Mouse (Mus musculus) activated CD4-positive, CD25-positive, alpha-beta regulatory T cell, adult 4 months (primary cell): ENCODE measurements around the gene Eif2ak3. TPM values are rescaled to one million over a fixed set of nuclear protein-coding genes. Genes with fewer than 3 reads are reported as not detected.

Experiments used
- ATAC-seq: one replicate; pipeline ENCODE4 v1.8.0; 2017
- polyA plus RNA-seq, 2 experiments: library from polyadenylated mRNA; unstranded; fragments of 100-300 nt; shearing (Covaris generic); gene quantifications; one replicate each; pipeline ENCODE4 v1.2.1; 2017

The Eif2ak3 gene
- polyA plus RNA-seq, 2 experiments from 2014 or later = 2.4 to 4.6 TPM

DNA sequence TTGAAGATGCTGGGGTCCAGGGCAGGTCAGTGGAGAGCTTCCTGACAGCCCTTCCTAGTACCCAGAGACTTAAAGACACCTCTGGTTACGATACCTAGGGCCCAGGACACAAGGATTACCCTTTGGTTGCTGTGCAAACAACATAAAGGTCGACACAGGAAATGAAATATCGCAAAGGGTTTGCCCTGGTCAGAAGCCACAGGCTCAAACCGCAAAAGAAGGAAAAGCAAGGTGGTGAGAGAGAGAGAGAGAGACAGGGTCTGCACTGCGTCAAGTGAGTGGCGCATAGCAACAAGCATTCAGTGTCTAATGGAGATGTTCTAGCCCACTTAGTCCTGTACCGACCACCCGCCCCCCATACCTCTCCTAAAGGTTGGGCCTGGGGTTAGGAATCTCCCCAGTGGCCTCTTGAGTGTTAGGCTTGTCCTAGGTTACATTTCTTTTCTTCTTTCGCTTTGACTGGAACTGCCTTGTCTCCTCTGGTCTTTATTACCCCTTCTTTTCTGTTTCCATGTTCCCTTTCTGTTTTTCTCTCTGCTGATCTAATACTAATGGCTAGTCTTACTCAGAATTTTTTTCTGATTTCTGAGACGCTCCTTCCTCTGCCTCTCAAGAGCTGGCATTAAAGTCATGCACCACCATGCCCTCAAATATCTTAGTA is 13.0 kb upstream of the Eif2ak3 start:
- no peak for ATAC-seq

DNA sequence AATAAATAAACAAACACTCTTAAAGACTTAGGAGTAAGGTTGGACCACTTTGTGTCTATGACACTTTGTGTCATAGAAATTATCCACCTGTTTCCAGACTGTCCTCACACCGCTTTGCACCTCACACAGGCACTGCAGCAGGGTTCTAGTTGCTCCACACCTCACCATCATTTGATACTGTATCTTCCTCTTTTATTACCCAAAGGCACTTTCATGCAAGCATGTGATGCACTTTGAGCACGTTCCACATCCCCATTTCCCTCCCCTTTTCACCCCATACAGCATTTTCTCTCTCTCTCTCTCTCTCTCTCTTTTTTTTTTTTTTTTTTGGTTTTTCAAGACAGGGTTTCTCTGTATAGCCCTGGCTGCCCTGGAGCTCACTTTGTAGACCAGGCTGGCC is 7.0 kb upstream of the Eif2ak3 start:
- no peak for ATAC-seq

DNA sequence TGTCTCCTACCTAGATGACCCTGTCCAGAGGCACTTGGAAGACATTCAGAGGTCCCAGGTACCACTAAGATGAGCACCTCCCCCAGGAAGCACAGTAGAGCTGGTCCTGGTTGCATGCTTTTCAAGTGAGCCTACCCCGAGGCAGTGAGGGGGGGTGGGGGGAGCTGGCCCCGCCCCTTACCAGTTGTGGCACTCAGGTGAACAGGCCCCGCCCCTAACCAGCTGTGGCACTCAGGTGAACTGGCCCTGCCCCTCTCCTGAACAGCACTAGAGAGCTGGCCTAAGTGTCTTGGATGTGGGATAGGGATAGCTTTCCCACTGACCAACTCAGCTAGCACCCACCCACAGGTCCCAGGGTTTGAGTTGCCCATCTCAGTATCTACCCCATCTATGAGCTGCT is 5.8 kb upstream of the Eif2ak3 start:
- no peak for ATAC-seq

DNA sequence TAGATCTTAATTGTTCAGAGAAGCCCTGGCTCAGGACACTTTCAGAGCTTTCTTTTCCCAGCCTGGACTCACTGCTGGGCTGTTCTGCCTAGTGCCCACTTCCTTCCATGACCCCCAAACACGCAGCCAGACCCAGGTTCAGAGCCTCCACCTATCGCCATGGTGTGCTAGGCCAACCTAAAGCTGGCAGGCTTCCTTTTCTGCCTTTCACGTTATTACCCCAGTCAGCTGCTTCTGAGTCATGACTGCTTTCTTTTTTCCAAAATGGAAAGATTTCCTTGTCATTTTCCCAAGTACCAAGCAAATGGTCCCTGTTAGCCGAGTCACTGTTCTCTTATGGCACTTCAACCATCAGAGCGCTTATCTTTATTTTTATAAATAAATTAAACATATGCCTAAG is 4.0 kb upstream of the Eif2ak3 start:
- ATAC-seq = no peak

DNA sequence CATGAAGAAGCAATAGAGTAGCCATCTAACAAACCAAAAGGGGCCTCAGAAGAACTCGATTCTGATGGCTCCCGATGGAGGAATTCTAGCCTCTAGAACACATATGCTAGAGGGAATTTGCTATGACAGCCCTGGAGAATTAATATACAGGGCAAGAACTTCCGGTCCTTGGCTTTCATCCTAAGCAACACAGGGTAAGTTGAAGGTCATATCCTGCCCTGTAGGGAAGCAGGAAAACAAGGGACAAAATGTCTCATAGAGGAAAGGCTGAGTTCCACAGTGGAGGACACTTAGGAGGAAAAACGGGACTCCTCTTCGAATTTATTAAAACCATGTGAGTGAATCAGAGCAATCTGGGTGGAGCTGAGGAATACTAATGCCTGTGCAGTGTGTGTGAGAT is 1.3 kb upstream of the Eif2ak3 start:
- ATAC-seq = no peak

DNA sequence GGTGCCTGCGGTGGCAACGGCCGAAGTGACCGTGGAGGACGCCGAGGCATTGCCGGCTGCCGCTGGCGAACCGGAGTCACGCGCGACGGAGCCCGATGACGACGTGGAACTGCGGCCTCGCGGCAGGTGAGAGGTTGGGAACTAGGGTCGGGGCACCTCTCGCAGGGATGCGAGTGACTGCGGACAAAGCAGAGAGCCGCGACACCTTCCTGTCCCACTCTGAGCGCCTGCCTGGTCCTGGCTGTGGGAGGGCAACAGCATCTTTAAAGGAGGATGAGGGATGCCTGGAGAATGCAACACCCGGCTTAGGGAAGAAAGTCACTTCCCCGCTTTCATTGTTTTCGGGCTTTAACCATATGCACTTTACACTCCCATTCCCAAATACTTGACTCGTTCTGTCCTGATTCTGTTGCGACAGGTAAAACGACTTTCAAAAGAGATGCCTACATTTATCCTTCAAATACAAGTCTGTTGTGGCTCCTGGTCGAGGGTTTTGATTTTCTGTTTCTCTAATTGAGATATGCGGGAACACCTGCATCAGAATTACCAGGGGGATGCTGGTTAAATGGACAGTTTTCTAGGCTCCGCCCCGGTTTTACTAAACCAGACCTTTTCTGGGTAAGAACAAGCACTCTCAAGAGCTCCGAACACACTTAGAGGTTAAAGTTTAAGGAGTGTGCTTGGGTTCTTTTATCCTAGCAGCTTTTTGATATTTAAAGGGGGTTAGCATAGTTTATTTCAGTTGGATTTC is 756 bp downstream of the Eif2ak3 start:
- ATAC-seq = no peak

DNA sequence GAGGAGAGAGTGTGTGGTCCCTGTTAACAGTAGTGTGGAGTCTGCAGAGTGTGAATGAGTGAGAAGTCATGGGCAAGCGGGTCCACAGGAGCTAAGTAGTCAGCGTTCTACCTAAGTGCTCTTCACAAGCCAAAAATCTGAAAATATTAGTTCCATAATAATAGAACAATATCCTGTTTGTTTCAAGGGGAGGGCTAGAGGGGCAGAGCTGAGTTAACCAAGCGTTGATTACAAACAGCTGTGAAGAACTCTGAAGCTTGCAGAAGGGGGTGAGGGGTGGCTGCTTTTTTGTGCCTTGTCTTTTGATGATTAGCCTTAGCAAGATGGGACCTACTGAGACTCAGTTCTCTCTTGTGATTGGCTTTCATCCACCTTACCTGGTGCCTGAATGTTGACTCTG is 3.1 kb downstream of the Eif2ak3 start:
- no peak for ATAC-seq

DNA sequence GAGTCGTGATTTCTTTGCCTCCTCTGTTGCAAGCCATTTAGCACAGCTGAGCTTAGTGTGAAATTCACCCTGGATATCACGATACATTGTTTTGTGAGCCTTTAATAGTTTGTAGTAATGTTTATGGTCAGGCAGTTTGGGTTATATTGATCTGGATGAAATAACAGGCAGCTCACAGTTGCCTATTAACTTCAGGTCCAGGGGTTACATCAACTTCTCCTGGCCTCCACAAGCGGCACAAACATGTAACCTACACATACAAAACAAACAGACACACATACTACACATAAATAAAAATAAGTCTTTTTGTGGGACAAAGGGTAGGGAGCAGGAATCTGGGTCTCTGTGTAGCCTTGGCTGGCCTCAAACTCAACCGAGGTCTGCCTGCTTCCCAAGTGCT is 9.1 kb downstream of the Eif2ak3 start:
- ATAC-seq = no peak

DNA sequence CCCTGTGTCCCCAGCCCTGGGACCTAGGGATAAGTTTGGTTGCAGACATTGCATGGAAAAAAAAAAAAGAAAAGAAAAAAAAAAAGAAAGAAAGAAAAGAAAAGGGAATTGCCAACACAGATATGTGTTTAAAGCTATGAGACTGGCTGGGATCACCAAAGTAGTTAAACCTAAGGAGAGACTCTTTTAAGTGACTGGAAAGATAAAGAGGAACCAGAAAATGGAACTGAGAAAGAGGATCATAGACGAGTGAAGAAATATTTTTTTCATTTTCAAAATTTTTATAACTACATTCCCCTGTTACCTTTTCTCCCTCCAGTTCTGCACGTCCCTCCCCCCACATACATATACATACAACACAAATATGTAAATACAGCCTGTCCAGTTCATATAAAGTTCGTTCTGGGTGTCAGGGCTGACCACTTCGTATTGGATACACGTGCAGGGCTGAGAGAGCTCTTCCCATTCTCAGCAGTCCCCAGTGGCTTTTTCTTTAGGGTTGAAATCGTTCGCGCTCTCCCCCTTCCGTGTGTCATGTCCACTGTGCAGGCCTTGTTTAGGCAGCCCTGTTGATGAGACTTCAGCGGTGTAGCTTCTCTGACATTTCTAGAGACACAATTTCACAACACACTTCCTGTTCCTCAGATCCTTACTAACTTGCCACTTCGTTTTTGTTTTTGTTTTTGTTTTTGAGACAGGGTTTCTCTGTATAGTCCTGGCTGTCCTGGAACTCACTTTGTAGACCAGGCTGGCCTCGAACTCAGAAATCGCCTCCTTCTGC is 11.4 kb downstream of the Eif2ak3 start:
- ATAC-seq = no peak

DNA sequence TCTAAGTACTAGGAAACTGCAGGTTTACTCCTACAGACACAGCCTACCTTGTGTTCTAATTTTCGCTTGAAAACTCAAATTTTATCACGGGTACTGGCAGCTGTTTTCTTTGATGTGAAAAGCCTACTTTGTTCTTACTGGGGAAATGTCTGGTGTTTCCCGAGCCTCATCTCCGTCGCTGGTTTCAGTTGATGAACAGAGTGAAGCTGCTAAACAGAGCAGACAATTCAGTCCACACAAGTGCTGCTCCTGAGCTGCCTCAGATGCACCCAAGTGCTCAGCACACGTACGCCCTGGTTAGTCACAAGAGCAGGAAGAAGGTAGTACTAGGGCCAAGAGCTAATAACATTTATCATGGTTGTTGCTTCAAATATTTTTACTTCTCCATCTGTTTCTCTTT is 18.4 kb downstream of the Eif2ak3 start:
- ATAC-seq = no peak

DNA sequence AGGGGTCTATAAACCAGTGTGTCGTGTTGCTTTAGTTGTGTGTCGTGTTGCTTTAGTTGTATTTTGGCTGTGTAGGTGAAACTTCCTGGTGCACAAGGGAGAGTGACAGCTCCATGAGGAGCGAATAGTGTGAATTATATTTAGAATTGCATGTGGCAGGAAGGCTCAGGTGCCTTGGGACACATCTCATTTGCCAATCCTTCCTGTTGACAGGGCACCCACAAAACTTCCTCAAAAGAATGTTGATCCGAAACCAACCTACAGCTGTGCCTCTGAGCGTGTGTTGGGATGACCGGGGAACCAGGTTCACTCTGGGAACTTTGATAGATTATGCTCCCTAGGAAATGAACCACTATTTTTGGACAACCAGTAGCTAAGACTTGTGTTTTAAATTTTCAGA is 20.0 kb downstream of the Eif2ak3 start:
- ATAC-seq = no peak

DNA sequence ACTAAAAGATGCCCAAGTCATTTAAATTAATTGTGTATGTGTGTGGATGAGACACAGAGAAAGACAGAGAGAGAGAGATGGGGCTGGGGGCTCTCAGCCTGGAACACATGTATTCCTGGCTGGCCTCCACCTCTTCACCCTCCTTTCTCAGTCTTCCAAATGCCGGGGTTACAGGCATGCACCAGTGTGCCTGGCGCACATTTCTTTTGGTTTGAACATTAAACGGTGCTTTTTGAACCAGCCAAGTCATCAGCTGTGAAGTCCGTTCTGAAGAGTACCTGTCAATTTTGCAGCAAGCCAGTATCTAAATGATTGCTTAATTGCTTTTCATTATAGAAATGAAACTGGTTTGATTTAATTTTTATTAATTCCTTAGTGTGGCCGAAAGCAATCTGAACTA is 22.4 kb downstream of the Eif2ak3 start:
- no peak for ATAC-seq

DNA sequence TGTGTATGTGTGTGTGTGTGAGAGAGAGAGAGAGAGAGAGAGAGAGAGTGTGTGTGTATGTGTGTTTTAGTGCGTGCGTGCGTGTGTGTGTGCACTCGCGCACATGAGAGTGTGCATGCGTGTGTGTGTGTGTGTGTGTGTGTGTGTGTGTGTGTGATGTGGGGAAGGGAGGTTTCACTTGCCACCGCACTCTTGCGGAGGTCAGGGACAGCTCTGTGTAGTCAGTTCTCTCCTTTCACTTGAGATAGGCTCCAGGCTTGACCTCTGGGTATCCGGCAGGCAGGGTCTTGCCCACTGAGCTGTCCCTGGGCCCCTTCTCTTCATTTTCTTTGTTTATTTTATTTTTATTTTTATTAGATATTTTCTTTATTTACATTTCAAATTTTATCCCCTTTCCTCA is 23.0 kb downstream of the Eif2ak3 start:
- no peak for ATAC-seq

DNA sequence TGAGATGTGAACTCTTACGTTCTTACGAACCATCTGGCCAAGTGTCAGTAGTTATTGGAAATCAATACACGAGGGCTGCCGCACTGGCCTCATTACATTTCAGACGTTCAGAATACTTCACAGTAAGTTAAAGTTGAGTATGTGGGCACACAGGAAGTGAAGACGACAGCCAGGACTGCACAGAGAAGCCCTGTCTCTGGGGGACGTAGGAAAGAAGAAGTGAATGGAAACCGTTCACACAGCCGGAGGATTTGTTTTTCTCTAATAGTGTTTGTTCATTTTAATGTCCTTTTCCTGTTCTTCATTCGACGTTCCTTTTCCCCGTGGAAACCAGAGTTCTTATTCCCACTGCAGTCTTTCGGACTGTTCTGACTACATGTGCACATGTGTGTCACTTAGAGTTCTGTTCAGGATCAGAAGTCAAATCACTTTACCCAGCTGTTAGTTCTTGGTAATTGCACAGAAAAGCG is 27.2 kb downstream of the Eif2ak3 start:
- peak; percentile 41 for ATAC-seq

DNA sequence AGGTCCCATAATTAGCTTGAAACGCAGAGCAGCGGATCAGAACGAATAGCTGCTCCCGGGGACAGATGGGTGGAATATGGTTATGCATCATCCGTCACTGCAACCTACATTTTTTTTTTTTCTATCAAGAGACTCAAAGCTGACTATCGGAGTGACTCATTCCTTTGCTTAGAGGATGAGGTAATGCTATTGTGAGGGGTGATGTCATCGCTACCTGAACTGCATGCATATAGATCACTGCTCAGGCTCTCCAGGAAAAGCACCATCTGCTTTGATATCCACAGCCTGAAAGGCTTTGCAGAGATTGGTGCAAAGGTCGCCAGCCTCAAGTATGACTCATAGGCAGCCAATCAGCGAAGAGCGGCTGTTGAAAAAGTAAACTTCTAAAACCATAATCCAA is 27.8 kb downstream of the Eif2ak3 start:
- ATAC-seq = peak; percentile 94

DNA sequence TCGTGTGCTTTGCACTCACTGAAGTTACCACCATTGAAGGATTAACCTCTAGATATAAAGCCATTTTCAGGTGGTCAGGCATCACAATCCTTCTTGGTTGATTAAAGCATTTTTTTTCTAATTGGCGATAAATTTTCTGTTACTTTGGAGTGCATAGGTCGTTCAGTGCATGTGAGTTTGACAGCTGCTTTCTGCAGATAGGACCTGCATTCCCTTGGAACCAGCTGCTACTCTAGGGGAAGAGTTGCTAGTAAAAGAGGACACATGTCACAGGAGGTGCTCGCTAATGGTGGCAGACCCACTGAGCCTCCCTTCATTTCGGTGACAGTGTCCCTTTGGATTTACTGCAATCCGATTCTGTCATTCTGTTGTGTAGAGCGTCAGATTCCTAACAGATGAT is 28.3 kb downstream of the Eif2ak3 start:
- ATAC-seq = no peak

DNA sequence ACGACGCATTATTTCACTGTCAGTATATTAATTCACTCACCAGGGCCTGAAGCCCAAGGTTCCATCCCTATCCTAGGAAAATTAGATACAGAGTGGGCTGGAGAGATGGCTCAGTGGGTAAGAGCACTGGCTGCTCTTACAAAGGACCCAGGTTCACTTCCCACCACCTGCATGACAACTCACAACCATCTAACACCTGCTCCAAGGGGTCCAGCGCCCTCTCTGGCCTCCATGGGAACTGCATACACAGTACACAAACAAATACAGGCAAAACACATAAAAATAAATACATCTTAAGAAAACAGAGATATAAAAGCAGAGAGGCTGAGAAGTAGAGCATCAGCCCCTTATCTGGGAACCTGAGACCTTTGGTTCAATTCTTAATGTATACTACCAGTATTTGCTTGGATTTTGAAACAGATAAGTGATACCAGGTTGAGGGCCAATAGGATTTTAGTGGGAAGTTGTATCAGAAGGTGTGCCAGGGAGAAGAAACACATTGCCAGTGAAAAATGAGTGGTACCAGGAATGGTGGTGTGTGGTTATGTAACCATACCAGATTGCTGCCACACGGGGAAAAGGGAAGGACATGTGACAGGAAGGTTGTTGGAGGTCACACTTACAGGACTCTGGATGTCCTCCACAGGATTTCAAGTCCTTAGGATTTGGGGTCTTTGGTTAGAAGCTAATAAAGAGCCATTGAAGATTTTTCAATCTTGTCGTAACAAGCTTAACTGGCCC is 29.9 kb downstream of the Eif2ak3 start:
- ATAC-seq = no peak

DNA sequence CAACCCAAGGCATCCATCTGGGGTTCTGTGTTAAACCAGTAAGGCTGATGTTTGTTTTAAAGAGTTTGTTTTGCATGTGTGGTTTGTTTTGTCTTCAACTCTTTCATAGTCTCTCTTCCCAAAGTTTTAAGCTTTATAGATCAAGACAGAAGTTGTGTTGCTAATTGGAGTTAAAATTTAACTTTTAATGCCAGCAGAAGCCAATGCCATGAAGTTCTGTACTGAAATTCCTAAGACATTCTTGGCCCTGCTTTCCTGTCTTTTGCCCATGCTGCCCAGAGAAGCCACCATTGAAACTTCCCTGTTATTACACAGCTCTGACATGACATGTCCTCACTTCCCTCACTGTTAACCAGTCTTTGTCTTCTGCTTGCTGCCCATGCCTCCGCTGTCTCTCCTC is 30.7 kb downstream of the Eif2ak3 start:
- no peak for ATAC-seq

DNA sequence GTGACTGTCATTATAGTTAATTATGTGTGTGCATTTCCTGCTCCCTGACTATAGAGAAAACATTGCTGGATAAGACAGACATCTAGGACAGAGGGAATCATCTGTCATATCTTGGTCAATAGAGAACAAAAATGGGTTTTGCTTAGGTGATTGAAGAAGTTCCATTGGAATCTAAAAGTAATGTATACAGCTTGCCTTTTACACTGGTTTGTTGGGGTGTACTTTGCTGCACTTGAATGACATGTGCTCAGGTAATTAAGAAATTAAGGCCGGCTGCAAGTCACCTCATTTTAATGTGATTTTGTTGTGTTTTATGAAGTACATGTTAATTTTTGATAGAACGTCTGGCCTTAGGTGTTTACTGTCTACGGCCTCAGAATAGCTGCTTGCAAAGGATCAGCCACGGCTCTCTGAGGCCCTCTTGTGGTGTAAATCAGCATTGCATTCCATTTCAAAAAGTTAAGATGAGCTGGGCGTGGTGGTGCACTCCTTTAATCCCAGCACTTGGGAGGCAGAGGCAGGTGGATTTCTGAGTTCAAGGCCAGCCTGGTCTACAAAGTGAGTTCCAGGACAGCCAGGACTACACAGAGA is 36.5 kb downstream of the Eif2ak3 start:
- peak; percentile 90 for ATAC-seq

DNA sequence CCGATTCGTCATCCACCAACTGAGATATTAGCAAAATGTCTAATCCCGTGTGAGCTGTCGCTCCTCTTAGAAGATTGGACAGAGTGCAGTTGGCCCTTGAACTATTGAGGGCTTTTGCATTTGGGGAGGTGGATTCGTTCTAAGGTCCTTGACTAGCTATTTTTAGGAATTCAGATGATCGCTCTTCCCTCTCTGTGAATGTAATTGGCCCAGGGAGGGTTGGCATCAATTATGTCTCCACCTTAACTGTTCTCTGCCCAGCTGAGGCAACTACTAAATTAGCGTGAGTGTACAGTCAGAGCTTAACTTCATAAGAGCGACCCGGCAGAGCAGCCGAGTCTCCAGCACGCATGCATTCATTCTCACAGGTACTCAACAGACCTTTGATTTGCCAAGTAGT is 43.7 kb downstream of the Eif2ak3 start:
- no peak for ATAC-seq

DNA sequence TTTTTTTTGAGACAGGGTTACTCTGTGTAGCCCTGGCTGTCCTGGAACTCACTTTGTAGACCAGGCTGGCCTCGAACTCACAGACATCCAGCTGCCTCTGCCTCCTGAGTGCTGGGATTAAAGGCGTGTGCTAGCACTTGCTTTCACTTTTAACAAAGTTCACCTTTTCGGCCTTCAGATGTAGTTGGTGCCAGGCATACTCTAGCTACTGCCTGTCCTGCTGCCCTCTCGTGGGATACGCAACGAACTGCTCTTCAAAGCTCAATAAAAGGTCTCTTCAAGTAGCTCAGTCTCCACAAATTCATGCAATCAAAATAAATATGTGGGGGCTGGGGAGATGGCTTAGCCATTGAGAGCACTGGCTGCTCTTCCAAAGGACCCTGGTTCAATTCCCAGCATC is 53.9 kb downstream of the Eif2ak3 start:
- no peak for ATAC-seq

DNA sequence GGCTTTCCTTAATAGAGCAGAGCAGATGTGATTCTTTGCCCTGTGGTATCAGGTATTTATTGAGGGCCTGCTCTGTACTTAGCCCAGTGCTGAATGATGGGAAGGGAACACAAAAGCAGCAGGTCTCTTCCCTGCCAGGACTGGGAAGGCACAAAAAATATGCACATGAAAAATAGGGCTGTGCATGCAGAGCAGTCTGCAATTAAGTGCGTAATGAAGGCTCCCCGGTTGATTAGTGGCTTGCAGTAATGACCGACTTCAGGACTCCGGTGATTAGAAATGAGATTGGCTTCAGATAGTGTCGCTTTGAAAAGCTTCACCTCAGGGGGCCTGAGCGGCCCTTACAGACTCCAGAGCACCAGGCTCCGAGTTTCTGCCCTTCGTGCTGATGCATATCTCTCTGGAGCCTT is 55.3 kb downstream of the Eif2ak3 start:
- ATAC-seq = no peak

DNA sequence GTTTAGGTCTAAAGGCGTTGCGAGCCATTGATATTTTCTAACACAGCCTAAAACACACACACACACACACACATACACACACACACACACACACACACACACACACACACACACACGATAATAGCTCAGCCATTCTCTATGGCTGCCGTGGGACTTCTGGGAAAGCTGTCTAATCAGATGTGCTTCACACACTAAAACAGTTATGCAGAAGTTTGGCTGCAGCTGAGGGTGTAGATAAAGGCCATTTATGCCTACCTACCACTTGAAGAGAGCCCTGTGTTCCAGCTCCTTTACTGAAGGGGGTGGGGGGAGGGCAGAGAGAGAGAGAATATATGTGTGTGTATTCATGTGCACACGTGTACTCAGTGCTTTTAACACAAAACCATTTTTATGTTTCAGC is 59.4 kb downstream of the Eif2ak3 start:
- ATAC-seq = no peak
